Mouse (Mus musculus) liver, embryonic 14.5 days (tissue): ENCODE results near the gene Chd1l.

Experiments
- CTCF ChIP-seq: IDR thresholded peaks from 2 replicates; pipeline ENCODE4 v1.5.1; 2016; ENCODE audit warnings: antibody characterized with exemption, low read depth, control low read depth
- EP300 ChIP-seq: IDR thresholded peaks from 2 replicates; pipeline ENCODE4 v1.6.1; 2016; ENCODE audit warnings: antibody characterized with exemption, low read depth

DNA sequence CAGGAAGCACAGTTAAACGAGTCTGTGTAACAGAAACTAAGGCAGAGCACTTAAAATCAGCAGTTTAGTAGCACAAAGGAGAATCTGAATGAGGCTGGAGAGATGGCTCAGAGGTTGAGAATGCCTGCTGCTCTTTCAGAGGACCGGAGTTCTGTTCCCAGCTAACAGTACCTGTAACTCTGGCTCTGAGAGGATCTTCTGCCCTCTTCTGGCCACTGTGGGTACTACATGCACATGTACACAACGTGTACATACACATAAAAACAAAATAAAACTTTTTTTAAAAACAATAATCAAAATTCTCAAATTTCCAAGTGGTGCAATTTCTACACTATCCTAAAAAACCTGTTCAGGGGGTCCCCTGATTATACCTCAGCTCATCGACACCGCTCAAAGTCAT, 85.2 kb downstream of the Chd1l start:
- TF ChIP-seq CTCF, result peak; percentile 67
- TF ChIP-seq EP300, result no peak
